Mouse (Mus musculus): Measurements from ENCODE around the gene She.

The She gene

GRCm38 (mm10) chr3:89880036-89880851 lies 49.1 kb downstream of the She start:
- no peak for DNase-seq (ENCODE audit: extremely low spot score, low read depth, low spot score)

- no peak for DNase-seq (ENCODE audit: extremely low spot score, low read depth, low spot score)
Measured at GRCm38 (mm10) chr3:89882556-89883181, 51.5 kb downstream of the She start.

GRCm38 (mm10) chr3:89883582-89884041 lies 52.4 kb downstream of the She start:
- no peak for DNase-seq (ENCODE audit: extremely low spot score, low read depth, low spot score)

GRCm38 (mm10) chr3:89885766-89886165 lies 54.6 kb downstream of the She start:
- DNase-seq (ENCODE audit: extremely low spot score, low read depth, low spot score) = no peak

GRCm38 (mm10) chr3:89887582-89888230 lies 56.5 kb downstream of the She start:
- no peak for DNase-seq (ENCODE audit: extremely low spot score, low read depth, low spot score)

GRCm38 (mm10) chr3:89889841-89890430 lies 58.8 kb downstream of the She start:
- DNase-seq (ENCODE audit: extremely low spot score, low read depth, low spot score) = no peak

- no peak for DNase-seq (ENCODE audit: extremely low spot score, low read depth, low spot score)
Measured at GRCm38 (mm10) chr3:89891696-89892095, 60.5 kb downstream of the She start.

- no peak for DNase-seq (ENCODE audit: extremely low spot score, low read depth, low spot score)
Measured at GRCm38 (mm10) chr3:89892517-89893106, 61.4 kb downstream of the She start.

- DNase-seq (ENCODE audit: extremely low spot score, low read depth, low spot score) = no peak
Measured at GRCm38 (mm10) chr3:89896571-89896970, 65.4 kb downstream of the She start.

GRCm38 (mm10) chr3:89897204-89897796 lies 66.1 kb downstream of the She start:
- DNase-seq (ENCODE audit: extremely low spot score, low read depth, low spot score) = no peak

GRCm38 (mm10) chr3:89898011-89898410 lies 66.8 kb downstream of the She start:
- DNase-seq (ENCODE audit: extremely low spot score, low read depth, low spot score) = no peak

GRCm38 (mm10) chr3:89898870-89899510 lies 67.8 kb downstream of the She start:
- no peak for DNase-seq (ENCODE audit: extremely low spot score, low read depth, low spot score)

GRCm38 (mm10) chr3:89899511-89899908 lies 68.3 kb downstream of the She start:
- no peak for DNase-seq (ENCODE audit: extremely low spot score, low read depth, low spot score)

- no peak for DNase-seq (ENCODE audit: extremely low spot score, low read depth, low spot score)
Measured at GRCm38 (mm10) chr3:89907846-89908245, 76.7 kb downstream of the She start.

Data from hindlimb bud, embryonic 11.5 days (tissue).